Mouse (Mus musculus) spleen, adult 2 months (tissue): ENCODE data around the gene Pcgf2. TPM values are rescaled to one million over a fixed set of nuclear protein-coding genes. Genes with fewer than 3 reads are reported as not detected.
"Not testable (repeated sequence)": the region's sequence is repeated elsewhere in the genome, so short reads cannot be mapped to it uniquely, and the experiment has no call there.

Experiments
- DNase-seq, 2 experiments: peaks; one replicate each; pipeline versions ENCODE4 v3.0.0 to v3.0.0-alpha.2; 2012 to 2021; ENCODE audit warnings: low spot score in 2 of 2, low read depth in 1 of 2
- H3K27ac ChIP-seq: fragments of 200-500 bp; 2 replicates; pipeline ENCODE4 v1.5.1; 2012; ENCODE audit warnings: low read length, inconsistent platforms; ENCODE audit not compliant: insufficient read depth
- H3K27me3 ChIP-seq: fragments of 200-500 bp; 2 replicates; pipeline ENCODE4 v1.6.1; 2012; ENCODE audit warnings: mild to moderate bottlenecking, moderate library complexity, low read length, inconsistent platforms; ENCODE audit not compliant: control insufficient read depth, insufficient read depth
- H3K36me3 ChIP-seq: fragments of 200-500 bp; 2 replicates; pipeline ENCODE4 v1.6.1; 2012; ENCODE audit warnings: mild to moderate bottlenecking, low read length, inconsistent platforms; ENCODE audit not compliant: control insufficient read depth, insufficient read depth
- H3K4me1 ChIP-seq: fragments of 200-500 bp; 2 replicates; pipeline ENCODE4 v1.6.1; 2011; ENCODE audit warnings: inconsistent platforms; ENCODE audit not compliant: control insufficient read depth, insufficient read depth, insufficient read length
- H3K4me3 ChIP-seq: fragments of 200-500 bp; 2 replicates; pipeline ENCODE4 v1.5.1; 2011; ENCODE audit warnings: mild to moderate bottlenecking, inconsistent platforms; ENCODE audit not compliant: insufficient read depth, insufficient read length; ENCODE audit errors: extremely low read depth
- CTCF ChIP-seq: fragments of 200-500 bp; IDR thresholded peaks from 2 replicates; pipeline ENCODE4 v1.5.1; 2011; ENCODE audit warnings: mild to moderate bottlenecking, inconsistent platforms; ENCODE audit not compliant: insufficient read depth, insufficient read length, insufficient replicate concordance; ENCODE audit errors: extremely low read depth
- POLR2A ChIP-seq: fragments of 200-500 bp; IDR thresholded peaks from 2 replicates; pipeline ENCODE4 v1.6.1; 2011; ENCODE audit warnings: low read depth, low read length, inconsistent platforms
- WGBS: fragments of 180-500 bp; shearing (Covaris S2); methylation state at CpG from one replicate; pipeline ENCODE4 v1.1.7; 2018; 5-methylcytosine and 5-hydroxymethylcytosine counted together
- polyA plus RNA-seq: library from polyadenylated mRNA; depleted of rRNA; stranded (reverse); fragments of >200 nt; gene quantifications from 2 replicates; pipeline ENCODE4 v1.2.3, GENCODE M21; 2012

Pcgf2 gene
- polyA plus RNA-seq, 1 experiment = 10.0 TPM

DNA sequence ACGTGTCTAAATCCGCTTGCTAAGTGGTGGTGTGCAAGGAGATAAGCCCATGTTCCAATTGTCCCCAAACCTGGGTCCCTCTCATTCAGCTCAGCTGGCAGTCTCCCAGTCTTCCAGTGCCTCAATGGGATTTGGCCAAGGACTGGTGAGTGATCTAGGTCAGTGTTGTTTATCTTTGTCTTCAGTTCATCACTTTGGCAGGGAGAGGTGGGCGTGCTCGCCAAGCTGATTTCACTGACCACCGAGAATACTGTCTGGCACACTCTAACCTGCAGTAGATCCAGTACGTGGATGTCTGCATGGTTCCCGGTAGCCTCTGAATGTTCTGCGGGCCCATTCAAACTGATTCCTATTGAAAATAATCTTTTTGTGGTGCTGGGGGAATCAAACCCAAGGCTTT lies 13.6 kb upstream of the Pcgf2 start:
- no peak for DNase-seq
- H3K36me3 ChIP-seq = peaks cover 21% of the 10 kb centered on the region

DNA sequence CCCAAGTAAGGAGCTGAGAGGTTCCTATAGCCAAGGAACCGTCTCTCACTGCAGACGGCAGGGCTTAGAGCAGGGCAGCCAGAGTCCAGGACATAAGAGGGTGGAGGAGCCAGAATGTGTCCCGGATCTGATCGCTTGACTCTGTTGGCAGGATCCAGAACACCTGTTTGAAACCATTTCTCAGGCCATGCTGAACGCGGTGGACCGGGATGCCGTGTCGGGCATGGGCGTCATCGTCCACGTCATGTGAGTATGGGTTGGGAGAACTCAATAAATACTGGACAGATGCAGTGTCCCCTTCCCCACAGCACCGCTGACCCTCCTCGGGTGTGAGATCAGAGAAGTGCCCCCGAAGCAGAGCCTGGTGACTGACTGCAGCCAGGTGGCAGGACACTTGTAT lies 12.0 kb upstream of the Pcgf2 start:
- no peak for DNase-seq
- no peak overlapping the region for H3K4me3 ChIP-seq
- H3K27me3 ChIP-seq = no peaks in the 10 kb centered on the region
- peaks cover 19% of the 10 kb centered on the region for H3K36me3 ChIP-seq
- H3K4me1 ChIP-seq = no peaks in the 10 kb centered on the region
- TF ChIP-seq POLR2A (no peak), CTCF (no peak)
- WGBS = 93% methylated on average over 15 of the region's 15 CpGs
- no peak overlapping the region for H3K27ac ChIP-seq

More for the DNA sequence above, 13.6 kb upstream of the Pcgf2 start:
- no peak for TF ChIP-seq POLR2A
- no peak for TF ChIP-seq CTCF
- Histone ChIP-seq H3K4me3 (no peak overlapping the region), H3K4me1 (peaks cover 9% of the 10 kb centered on the region; the same call in 1 of the 2 replicates), H3K27ac (no peak overlapping the region), H3K27me3 (no peaks in the 10 kb centered on the region)
- 92% methylated on average over 8 of the region's 8 CpGs for WGBS

DNA sequence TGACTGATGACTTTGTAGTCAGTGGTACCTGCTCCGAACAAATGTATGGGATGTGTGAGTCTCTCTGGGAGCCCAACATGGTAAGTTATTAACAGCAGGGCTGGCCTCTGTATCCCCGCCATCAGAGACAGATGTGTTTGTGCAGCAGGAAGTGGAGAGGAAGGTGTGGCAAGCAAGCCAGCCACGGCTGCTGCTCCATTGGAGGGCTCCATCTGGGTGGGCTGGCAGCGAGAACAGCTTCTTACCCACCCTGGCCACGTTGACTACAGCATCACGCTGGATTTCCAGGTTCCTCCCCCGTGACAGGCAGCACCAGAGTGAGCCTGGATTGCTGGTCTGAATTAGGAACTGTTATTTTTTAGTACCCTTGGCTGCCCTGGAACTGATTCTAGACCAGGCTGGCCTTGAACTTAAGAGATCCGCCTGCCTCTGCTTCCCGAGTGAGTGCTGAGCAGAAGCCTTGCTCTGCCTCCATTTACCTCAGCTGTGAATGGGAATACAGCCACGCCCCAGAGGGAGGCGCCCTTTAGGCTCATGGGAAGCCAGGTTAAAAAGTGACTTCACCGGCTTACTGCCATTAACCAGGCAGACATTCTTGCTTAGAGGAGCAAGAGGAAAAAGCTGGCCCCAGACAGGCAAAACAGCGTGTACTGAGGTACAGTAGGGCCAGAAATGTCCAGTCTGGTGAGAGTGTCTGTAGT lies 11.1 kb upstream of the Pcgf2 start:
- no peaks in the 10 kb centered on the region for H3K27me3 ChIP-seq
- DNase-seq = no peak
- 48% methylated on average over 13 of the region's 13 CpGs for WGBS
- H3K4me3 ChIP-seq = no peak overlapping the region
- peaks cover 23% of the 10 kb centered on the region for H3K36me3 ChIP-seq
- no peaks in the 10 kb centered on the region for H3K4me1 ChIP-seq
- TF ChIP-seq CTCF = no peak
- TF ChIP-seq POLR2A = no peak
- H3K27ac ChIP-seq = no peak overlapping the region

DNA sequence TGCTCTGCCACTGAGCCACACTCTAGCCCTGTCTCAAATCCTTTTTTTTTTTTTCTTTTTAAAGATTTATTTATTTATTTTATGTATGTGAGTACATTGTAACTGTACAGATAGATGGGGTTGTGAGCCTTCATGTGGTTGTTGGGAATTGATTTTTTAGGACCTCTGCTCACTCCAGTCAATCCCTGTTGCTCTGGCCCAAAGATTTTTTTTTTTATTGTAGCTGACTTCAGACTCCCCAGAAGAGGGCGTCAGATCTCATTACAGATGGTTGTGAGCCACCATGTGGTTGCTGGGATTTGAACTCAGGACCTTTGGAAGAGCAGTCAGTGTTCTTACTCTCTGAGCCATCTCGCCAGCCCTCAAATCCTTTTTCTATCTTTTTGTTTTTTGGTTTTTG lies 9.8 kb upstream of the Pcgf2 start:
- not testable (repeated sequence) for H3K4me1 ChIP-seq, H3K27me3 ChIP-seq, H3K27ac ChIP-seq, H3K4me3 ChIP-seq, DNase-seq
- WGBS = 87% methylated on average over 2 of the region's 2 CpGs
- peaks cover 23% of the 10 kb centered on the region for H3K36me3 ChIP-seq

DNA sequence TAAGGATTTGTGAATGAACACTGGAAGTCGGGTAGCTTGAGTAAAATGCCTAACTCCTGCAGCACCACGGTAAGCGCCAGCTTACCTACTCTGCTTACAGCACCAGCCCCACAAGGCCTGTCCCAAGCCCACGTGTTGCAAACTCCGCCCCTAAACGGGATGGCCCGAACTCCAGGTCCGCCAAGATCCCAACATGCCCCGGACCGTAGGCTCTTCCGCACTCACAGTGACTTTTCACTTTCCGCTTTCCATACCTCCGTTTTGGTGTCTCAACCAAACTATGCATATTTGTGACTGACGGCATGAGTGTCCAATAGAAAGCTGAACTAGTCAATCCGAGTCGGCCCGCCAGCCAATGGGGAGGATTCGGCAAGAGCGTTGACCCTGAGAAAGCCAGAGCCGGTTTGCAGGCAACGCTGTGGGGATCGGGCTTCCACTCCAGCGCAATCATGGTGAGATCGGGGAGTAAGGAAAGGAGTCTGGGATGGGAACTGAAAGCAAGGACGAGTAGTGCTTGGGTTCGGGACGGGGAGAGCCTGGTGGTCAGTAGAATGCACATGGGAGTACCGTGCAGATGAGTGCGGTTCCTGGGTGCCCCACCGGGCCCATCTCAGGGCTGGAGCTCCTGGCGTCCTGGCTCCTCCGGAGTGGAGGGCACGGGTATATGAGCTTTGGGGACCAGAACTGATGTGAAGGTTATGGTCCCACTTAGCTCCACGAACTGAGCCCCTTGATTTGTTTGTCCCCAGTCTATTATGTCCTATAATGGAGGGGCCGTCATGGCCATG lies 2.9 kb upstream of the Pcgf2 start, which contains the start of gene Psmb3:
TSS of gene Psmb3 (plus strand) at position 361 of the 788 bp plus-strand sequence.
- peak within 1 kb of the TSS; percentile 67 for H3K27ac ChIP-seq
- peak; percentile 99 to 100 for DNase-seq
- peaks cover 13% of the 10 kb centered on the region for H3K27me3 ChIP-seq
- peaks cover 13% of the 10 kb centered on the region; the same call in 1 of the 2 replicates for H3K4me1 ChIP-seq
- peaks cover 6% of the 10 kb centered on the region for H3K36me3 ChIP-seq
- H3K4me3 ChIP-seq = peak within 1 kb of the TSS; percentile 85
- TF ChIP-seq CTCF (no peak), POLR2A (peak; percentile 84)
- under 1% methylated on average over 35 of the region's 35 CpGs for WGBS

DNA sequence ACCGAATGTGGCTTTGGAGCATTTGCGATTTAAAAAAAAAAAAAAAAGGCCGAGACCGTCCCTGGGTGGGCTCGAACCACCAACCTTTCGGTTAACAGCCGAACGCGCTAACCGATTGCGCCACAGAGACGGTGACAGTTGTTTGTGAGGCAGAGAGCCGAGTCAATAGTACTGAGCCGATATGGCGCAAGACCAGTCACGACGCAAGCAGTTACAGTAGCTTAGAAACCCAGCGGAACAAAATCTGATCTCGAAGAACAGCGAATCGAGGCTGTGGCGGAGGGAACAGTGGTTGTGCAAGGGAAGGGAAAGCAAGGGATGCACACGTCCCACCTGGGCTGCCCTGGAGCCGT lies 2.1 kb upstream of the Pcgf2 start:
- H3K4me3 ChIP-seq = peak overlapping the region; percentile 85
- peak; percentile 75 to 85 for DNase-seq
- H3K27me3 ChIP-seq = peaks cover 13% of the 10 kb centered on the region
- peak overlapping the region; percentile 67 for H3K27ac ChIP-seq
- WGBS = under 1% methylated on average over 24 of the region's 24 CpGs
- TF ChIP-seq POLR2A (no peak), CTCF (no peak)
- H3K4me1 ChIP-seq = peaks cover 13% of the 10 kb centered on the region; the same call in 1 of the 2 replicates
- peaks cover 6% of the 10 kb centered on the region for H3K36me3 ChIP-seq

DNA sequence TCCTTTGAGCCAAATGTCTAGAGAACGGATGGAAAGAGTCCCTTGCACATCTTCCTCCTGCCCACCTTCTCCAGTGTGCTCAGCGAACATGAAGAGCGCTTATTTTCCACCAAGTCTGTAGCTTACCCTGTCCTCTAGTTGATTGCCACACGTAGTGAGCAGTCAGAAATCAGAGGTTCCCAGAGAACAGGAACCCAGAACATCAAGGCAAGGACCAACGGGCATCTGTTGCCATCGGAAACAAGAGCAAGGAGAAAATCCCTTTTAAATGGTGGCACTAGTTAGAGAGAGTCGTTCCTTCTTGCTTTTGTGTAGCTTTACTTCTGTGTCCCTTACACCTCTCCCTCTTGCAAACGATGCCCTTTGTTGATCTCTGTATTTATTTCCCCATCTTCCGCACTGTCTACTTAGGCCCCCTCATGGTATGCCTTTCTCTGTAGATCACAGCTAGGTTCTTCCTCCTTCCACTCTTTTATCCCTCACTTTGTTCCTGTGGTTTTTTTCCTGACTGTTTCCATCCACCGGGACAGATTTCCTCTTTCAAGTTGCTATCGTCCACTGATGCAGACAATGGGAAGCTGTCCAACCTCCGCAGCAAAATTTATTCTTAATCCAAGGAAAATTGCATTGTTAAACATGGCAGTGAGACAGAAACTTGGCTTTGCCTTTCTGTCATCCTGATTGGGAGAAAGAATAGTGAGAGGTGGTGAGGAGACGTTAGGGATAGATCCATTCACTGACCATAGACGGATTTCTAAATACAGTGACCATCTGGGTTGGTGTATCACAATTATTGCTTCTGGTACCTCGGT lies 1.5 kb upstream of the Pcgf2 start:
- no peak for DNase-seq
- H3K36me3 ChIP-seq = peaks cover 1% of the 10 kb centered on the region
- H3K27me3 ChIP-seq = peaks cover 13% of the 10 kb centered on the region
- TF ChIP-seq POLR2A (no peak), CTCF (no peak)
- peaks cover 13% of the 10 kb centered on the region; the same call in 1 of the 2 replicates for H3K4me1 ChIP-seq
- no peak overlapping the region for H3K27ac ChIP-seq
- H3K4me3 ChIP-seq = no peak overlapping the region
- WGBS = 46% methylated on average over 15 of the region's 15 CpGs
